Mouse (Mus musculus): Measurements from ENCODE around the gene Abca1. TPM values are rescaled to one million over a fixed set of nuclear protein-coding genes. Genes with fewer than 3 reads are reported as not detected.

The Abca1 gene
- total and polyA plus RNA-seq, 3 experiments: 8.4 to 9.0 TPM; not detected in 1

- Histone ChIP-seq H3K36me3 (ENCODE audit: control insufficient read depth in 1 of 2, insufficient read depth in 2 of 2, low read length in 2 of 2) (peaks cover 0 to 12% of the 10 kb centered on the region in 2 experiments; a peak in 2 of 4 replicates), H3K4me3 (ENCODE audit: control insufficient read depth in 1 of 2, insufficient read depth in 1 of 2, low read depth in 2 of 2, low read length in 2 of 2) (no peak overlapping the region), H3K9me3 (replicated peaks; ENCODE audit: insufficient read depth, low read length) (no peaks in the 10 kb centered on the region), H3K27ac (ENCODE audit: control insufficient read depth, low read depth, low read length) (no peak overlapping the region), H3K9ac (ENCODE audit: control insufficient read depth, low read depth, low read length, poor library complexity, severe bottlenecking) (no peak overlapping the region), H3K4me1 (ENCODE audit: control insufficient read depth in 1 of 2, insufficient read depth in 2 of 2, low read length in 2 of 2) (no peaks in the 10 kb centered on the region), H3K79me2 (ENCODE audit: control insufficient read depth, insufficient read depth, low read length, poor library complexity) (no peaks in the 10 kb centered on the region), H3K27me3 (ENCODE audit: control insufficient read depth in 1 of 2, insufficient read depth in 2 of 2, low read length in 2 of 2) (no peaks in the 10 kb centered on the region)
- no peak for DNase-seq (ENCODE audit: low read depth, low spot score)
- TF ChIP-seq POLR2A (IDR thresholded peaks at IDR 0.05; ENCODE audit: control insufficient read depth in 1 of 2, insufficient read depth in 1 of 2, low read depth in 1 of 2, low read length in 2 of 2, poor library complexity in 1 of 2): no peak
- no peak for TF ChIP-seq SMC3 (IDR thresholded peaks at IDR 0.05; ENCODE audit: low read depth, low read length)
- no peak for TF ChIP-seq MEF2A (IDR thresholded peaks at IDR 0.05; ENCODE audit: extremely low read depth, insufficient replicate concordance, low read depth, low read length, poor library complexity, severe bottlenecking)
- TF ChIP-seq ETS1 (IDR thresholded peaks at IDR 0.05; ENCODE audit: low read depth, low read length): no peak
- TF ChIP-seq RAD21 (IDR thresholded peaks at IDR 0.05; ENCODE audit: low read depth, low read length): no peak
- TF ChIP-seq SIN3A (IDR thresholded peaks at IDR 0.05; ENCODE audit: low read length): no peak
- no peak for TF ChIP-seq ZMIZ1 (IDR thresholded peaks at IDR 0.05; ENCODE audit: low read depth, low read length)
- no peak for TF ChIP-seq MAFK (IDR thresholded peaks at IDR 0.05; ENCODE audit: borderline replicate concordance, low read depth, low read length)
- no peak for TF ChIP-seq USF1 (IDR thresholded peaks at IDR 0.05; ENCODE audit: low read depth, low read length)
- TF ChIP-seq MYC (IDR thresholded peaks at IDR 0.05; ENCODE audit: low read depth, low read length): no peak
- no peak for TF ChIP-seq ZNF384 (IDR thresholded peaks at IDR 0.05; ENCODE audit: low read depth, low read length)
- no peak for TF ChIP-seq ELF1 (IDR thresholded peaks at IDR 0.05; ENCODE audit: low read depth, low read length)
- TF ChIP-seq GATA1 (IDR thresholded peaks at IDR 0.05; ENCODE audit: low read depth, low read length): no peak
Observed at GRCm38 (mm10) chr4:53045807-53046206, 113.9 kb downstream of the Abca1 start.

- Histone ChIP-seq H3K4me1 (ENCODE audit: control insufficient read depth in 1 of 2, insufficient read depth in 2 of 2, low read length in 2 of 2) (no peaks in the 10 kb centered on the region), H3K4me3 (ENCODE audit: control insufficient read depth in 1 of 2, insufficient read depth in 1 of 2, low read depth in 2 of 2, low read length in 2 of 2) (no peak overlapping the region), H3K27ac (ENCODE audit: control insufficient read depth, low read depth, low read length) (no peak overlapping the region), H3K79me2 (ENCODE audit: control insufficient read depth, insufficient read depth, low read length, poor library complexity) (no peaks in the 10 kb centered on the region), H3K27me3 (ENCODE audit: control insufficient read depth in 1 of 2, insufficient read depth in 2 of 2, low read length in 2 of 2) (no peaks in the 10 kb centered on the region), H3K9ac (ENCODE audit: control insufficient read depth, low read depth, low read length, poor library complexity, severe bottlenecking) (no peak overlapping the region), H3K36me3 (ENCODE audit: control insufficient read depth in 1 of 2, insufficient read depth in 2 of 2, low read length in 2 of 2) (peaks cover 0 to 16% of the 10 kb centered on the region in 2 experiments; a peak in 2 of 4 replicates), H3K9me3 (replicated peaks; ENCODE audit: insufficient read depth, low read length) (no peaks in the 10 kb centered on the region)
- TF ChIP-seq UBTF (IDR thresholded peaks at IDR 0.05; ENCODE audit: borderline replicate concordance, insufficient read depth, low read depth, low read length) (no peak), SIN3A (IDR thresholded peaks at IDR 0.05; ENCODE audit: low read length) (no peak), GATA1 (IDR thresholded peaks at IDR 0.05; ENCODE audit: low read depth, low read length) (no peak), ETS1 (IDR thresholded peaks at IDR 0.05; ENCODE audit: low read depth, low read length) (no peak), ZNF384 (IDR thresholded peaks at IDR 0.05; ENCODE audit: low read depth, low read length) (no peak), ZMIZ1 (IDR thresholded peaks at IDR 0.05; ENCODE audit: low read depth, low read length) (no peak), MAX (IDR thresholded peaks at IDR 0.05; ENCODE audit: low read length) (no peak), MXI1 (IDR thresholded peaks at IDR 0.05; ENCODE audit: low read depth, low read length) (no peak), ZKSCAN1 (IDR thresholded peaks at IDR 0.05; ENCODE audit: low read depth, low read length) (no peak), NRF1 (IDR thresholded peaks at IDR 0.05; ENCODE audit: insufficient read depth, low read depth, low read length, poor library complexity, severe bottlenecking) (no peak), EP300 (IDR thresholded peaks at IDR 0.05; ENCODE audit: low read depth in 1 of 2, low read length in 2 of 2) (no peak), JUND (IDR thresholded peaks at IDR 0.05; ENCODE audit: low read depth, low read length) (no peak), SMC3 (IDR thresholded peaks at IDR 0.05; ENCODE audit: low read depth, low read length) (no peak), ELF1 (IDR thresholded peaks at IDR 0.05; ENCODE audit: low read depth, low read length) (no peak)
- no peak for DNase-seq (ENCODE audit: low read depth, low spot score)
Observed at GRCm38 (mm10) chr4:53043819-53044218, 115.9 kb downstream of the Abca1 start.

Data from MEL (cell line).